Mouse (Mus musculus) heart, embryonic 12.5 days (tissue): ENCODE results near the gene Sdhb. TPM values are rescaled to one million over a fixed set of nuclear protein-coding genes. Genes with fewer than 3 reads are reported as not detected.
A peak's percentile ranks its signal among the peaks of the same experiment; 100 is the strongest.

Experiments
- ATAC-seq: fragments of 200-750 bp; cut with Nextera tagmentation; 2 replicates; pipeline ENCODE4 v1.8.0; 2017; ENCODE audit warnings: moderate TSS enrichment, moderate library complexity; ENCODE audit not compliant: insufficient number of reproducible peaks, low FRiP score
- H3K27ac ChIP-seq: fragments of 300-500 bp; sonication (generic); 2 replicates; pipeline ENCODE4 v1.5.1; 2016; ENCODE audit warnings: mild to moderate bottlenecking, moderate library complexity; ENCODE audit not compliant: poor library complexity, severe bottlenecking
- H3K27me3 ChIP-seq: fragments of 300-500 bp; sonication (generic); replicated peaks from 2 replicates; pipeline ENCODE4 v1.6.1; 2016; ENCODE audit warnings: mild to moderate bottlenecking, moderate library complexity
- H3K36me3 ChIP-seq: fragments of 300-500 bp; sonication (generic); 2 replicates; pipeline ENCODE4 v1.6.1; 2016; ENCODE audit warnings: mild to moderate bottlenecking, moderate library complexity
- H3K4me1 ChIP-seq: fragments of 300-500 bp; sonication (generic); replicated peaks from 2 replicates; pipeline ENCODE4 v1.6.1; 2016; ENCODE audit warnings: mild to moderate bottlenecking
- H3K4me2 ChIP-seq: fragments of 300-500 bp; sonication (generic); 2 replicates; pipeline ENCODE4 v1.6.1; 2016; ENCODE audit warnings: mild to moderate bottlenecking, moderate library complexity
- H3K4me3 ChIP-seq: fragments of 300-500 bp; sonication (generic); 2 replicates; pipeline ENCODE4 v1.5.1; 2016; ENCODE audit warnings: mild to moderate bottlenecking
- H3K9ac ChIP-seq: fragments of 300-500 bp; sonication (generic); 2 replicates; pipeline ENCODE4 v1.6.1; 2016; ENCODE audit warnings: mild to moderate bottlenecking, moderate library complexity
- H3K9me3 ChIP-seq: fragments of 300-500 bp; sonication (generic); replicated peaks from 2 replicates; pipeline ENCODE4 v1.6.1; 2016; ENCODE audit warnings: mild to moderate bottlenecking, moderate library complexity
- WGBS: fragments of 180-500 bp; shearing (Covaris S2); methylation state at CpG from one replicate; pipeline ENCODE4 v1.1.7; 2016; 5-methylcytosine and 5-hydroxymethylcytosine counted together
- polyA plus RNA-seq: library from polyadenylated mRNA; unstranded; fragments of >200 nt; fragmentation: Nextera tagmentation; extraction: Ambion mirVana; gene quantifications from 2 replicates; pipeline ENCODE4 v1.2.1, GENCODE M21; 2016

Sdhb gene
- polyA plus RNA-seq, 1 experiment from 2014 or later: 746 TPM

GRCm38 (mm10) chr4:140949052-140949451, 12.0 kb upstream of the Sdhb start:
- Histone ChIP-seq H3K4me3 (no peak overlapping the region), H3K9me3 (peaks cover 5% of the 10 kb centered on the region; the same call in 1 of the 2 replicates), H3K27me3 (no peaks in the 10 kb centered on the region), H3K27ac (no peak overlapping the region), H3K9ac (no peak overlapping the region), H3K4me2 (no peak overlapping the region), H3K4me1 (peaks cover 13% of the 10 kb centered on the region), H3K36me3 (no peaks in the 10 kb centered on the region)
- no peak for ATAC-seq
- WGBS: 78% methylated on average over 8 of the region's 8 CpGs

GRCm38 (mm10) chr4:140949616-140950015, 11.4 kb upstream of the Sdhb start:
- no peaks in the 10 kb centered on the region for H3K27me3 ChIP-seq
- peaks cover 13% of the 10 kb centered on the region for H3K4me1 ChIP-seq
- no peak for ATAC-seq
- no peak overlapping the region for H3K4me2 ChIP-seq
- no peaks in the 10 kb centered on the region for H3K9me3 ChIP-seq
- H3K9ac ChIP-seq: no peak overlapping the region
- no peak overlapping the region for H3K4me3 ChIP-seq
- 82% methylated on average over 16 of the region's 16 CpGs for WGBS
- no peak overlapping the region for H3K27ac ChIP-seq
- no peaks in the 10 kb centered on the region for H3K36me3 ChIP-seq

DNA sequence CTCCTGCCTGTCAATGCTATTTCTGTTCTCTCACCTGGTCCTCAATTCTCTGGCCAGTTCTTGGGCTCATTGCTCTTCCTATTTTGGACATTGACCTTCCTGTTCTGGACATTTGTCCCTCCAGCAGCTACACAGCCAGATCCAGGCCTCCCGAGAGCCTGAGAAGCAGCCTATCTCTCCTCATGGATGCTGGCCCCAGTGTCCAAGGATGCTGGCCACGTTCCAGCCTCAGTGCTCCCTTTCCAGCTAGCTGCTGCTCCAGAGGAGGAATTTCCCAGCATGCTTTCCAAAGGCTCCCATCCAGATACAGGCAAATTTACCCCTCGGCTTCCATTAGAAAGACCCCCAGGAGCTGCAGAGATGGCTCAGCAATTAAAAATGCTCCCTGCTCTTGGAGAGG, 10.4 kb upstream of the Sdhb start:
- no peak for ATAC-seq
- Histone ChIP-seq H3K4me2 (no peak overlapping the region), H3K9ac (no peak overlapping the region), H3K36me3 (no peaks in the 10 kb centered on the region), H3K9me3 (no peaks in the 10 kb centered on the region), H3K4me3 (no peak overlapping the region), H3K27ac (no peak overlapping the region), H3K4me1 (peaks cover 13% of the 10 kb centered on the region), H3K27me3 (no peaks in the 10 kb centered on the region)
- 55% methylated on average over 3 of the region's 3 CpGs for WGBS

GRCm38 (mm10) chr4:140951861-140952641, 9.0 kb upstream of the Sdhb start:
- Histone ChIP-seq H3K9ac (no peak overlapping the region), H3K4me2 (no peak overlapping the region), H3K4me1 (peaks cover 6% of the 10 kb centered on the region), H3K27me3 (no peaks in the 10 kb centered on the region), H3K9me3 (no peaks in the 10 kb centered on the region), H3K27ac (no peak overlapping the region), H3K4me3 (no peak overlapping the region), H3K36me3 (no peaks in the 10 kb centered on the region)
- WGBS: 80% methylated on average over 18 of the region's 18 CpGs
- ATAC-seq: no peak

GRCm38 (mm10) chr4:140957131-140957702, 3.8 kb upstream of the Sdhb start:
- no peaks in the 10 kb centered on the region for H3K9me3 ChIP-seq
- H3K27ac ChIP-seq: no peak overlapping the region
- WGBS: 10% methylated on average over 17 of the region's 17 CpGs
- no peaks in the 10 kb centered on the region for H3K27me3 ChIP-seq
- ATAC-seq: no peak
- H3K4me2 ChIP-seq: peak overlapping the region; percentile 67
- H3K4me1 ChIP-seq: peaks cover 21% of the 10 kb centered on the region
- no peaks in the 10 kb centered on the region for H3K36me3 ChIP-seq
- H3K4me3 ChIP-seq: peak overlapping the region; percentile 42
- H3K9ac ChIP-seq: peak overlapping the region; percentile 45

DNA sequence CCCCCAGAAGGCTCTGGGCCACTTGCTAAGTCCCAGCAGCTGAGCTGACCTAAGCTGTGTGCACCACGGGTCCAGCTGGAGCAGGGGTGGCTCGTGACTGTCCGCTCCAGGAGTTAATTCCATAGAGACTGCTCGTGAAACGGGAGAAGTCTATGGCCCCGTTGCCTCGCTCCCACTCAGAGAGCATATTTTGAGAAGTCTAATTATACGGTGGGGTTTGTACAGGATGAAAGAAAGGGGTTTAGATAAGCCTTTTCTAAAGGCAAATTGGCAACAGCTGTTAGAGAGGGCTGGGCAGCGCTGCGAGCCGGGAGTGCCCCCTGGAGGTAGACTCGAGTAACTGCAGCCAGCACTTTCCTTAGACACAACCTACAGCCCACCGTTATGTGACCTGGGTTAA, 3.3 kb upstream of the Sdhb start:
- H3K9ac ChIP-seq: peak overlapping the region; percentile 45
- peak overlapping the region; percentile 42 for H3K4me3 ChIP-seq
- no peaks in the 10 kb centered on the region for H3K9me3 ChIP-seq
- 1% methylated on average over 13 of the region's 13 CpGs for WGBS
- H3K27ac ChIP-seq: no peak overlapping the region
- 0 out of 2 replicates have a peak, but pooled peaks have one; percentile 34 for ATAC-seq
- peak overlapping the region; percentile 67 for H3K4me2 ChIP-seq
- H3K4me1 ChIP-seq: peaks cover 26% of the 10 kb centered on the region
- H3K36me3 ChIP-seq: no peaks in the 10 kb centered on the region
- no peaks in the 10 kb centered on the region for H3K27me3 ChIP-seq

GRCm38 (mm10) chr4:140958319-140958718, 2.7 kb upstream of the Sdhb start:
- no peaks in the 10 kb centered on the region for H3K27me3 ChIP-seq
- no peaks in the 10 kb centered on the region for H3K36me3 ChIP-seq
- no peak for ATAC-seq
- H3K27ac ChIP-seq: no peak overlapping the region
- H3K4me3 ChIP-seq: no peak overlapping the region
- H3K4me2 ChIP-seq: no peak overlapping the region
- no peak overlapping the region for H3K9ac ChIP-seq
- 45% methylated on average over 6 of the region's 6 CpGs for WGBS
- no peaks in the 10 kb centered on the region for H3K9me3 ChIP-seq
- H3K4me1 ChIP-seq: peaks cover 32% of the 10 kb centered on the region

- Histone ChIP-seq H3K9ac (no peak overlapping the region), H3K4me3 (no peak overlapping the region), H3K27ac (no peak overlapping the region), H3K27me3 (no peaks in the 10 kb centered on the region), H3K4me2 (no peak overlapping the region), H3K9me3 (no peaks in the 10 kb centered on the region), H3K36me3 (no peaks in the 10 kb centered on the region), H3K4me1 (peaks cover 34% of the 10 kb centered on the region)
- 86% methylated on average over 7 of the region's 7 CpGs for WGBS
- ATAC-seq: no peak
These were observed 1.8 kb upstream of the Sdhb start for GRCm38 (mm10) chr4:140959128-140959679.

GRCm38 (mm10) chr4:140959715-140960479, 1.1 kb upstream of the Sdhb start:
- Histone ChIP-seq H3K4me2 (peak overlapping the region; percentile 91), H3K36me3 (no peaks in the 10 kb centered on the region), H3K4me1 (peaks cover 37% of the 10 kb centered on the region), H3K27ac (peak overlapping the region; percentile 34; the same call in 1 of the 2 replicates), H3K9ac (no peak overlapping the region; the same call in 1 of the 2 replicates), H3K9me3 (no peaks in the 10 kb centered on the region), H3K27me3 (no peaks in the 10 kb centered on the region), H3K4me3 (no peak overlapping the region)
- 77% methylated on average over 10 of the region's 10 CpGs for WGBS
- ATAC-seq: no peak

DNA sequence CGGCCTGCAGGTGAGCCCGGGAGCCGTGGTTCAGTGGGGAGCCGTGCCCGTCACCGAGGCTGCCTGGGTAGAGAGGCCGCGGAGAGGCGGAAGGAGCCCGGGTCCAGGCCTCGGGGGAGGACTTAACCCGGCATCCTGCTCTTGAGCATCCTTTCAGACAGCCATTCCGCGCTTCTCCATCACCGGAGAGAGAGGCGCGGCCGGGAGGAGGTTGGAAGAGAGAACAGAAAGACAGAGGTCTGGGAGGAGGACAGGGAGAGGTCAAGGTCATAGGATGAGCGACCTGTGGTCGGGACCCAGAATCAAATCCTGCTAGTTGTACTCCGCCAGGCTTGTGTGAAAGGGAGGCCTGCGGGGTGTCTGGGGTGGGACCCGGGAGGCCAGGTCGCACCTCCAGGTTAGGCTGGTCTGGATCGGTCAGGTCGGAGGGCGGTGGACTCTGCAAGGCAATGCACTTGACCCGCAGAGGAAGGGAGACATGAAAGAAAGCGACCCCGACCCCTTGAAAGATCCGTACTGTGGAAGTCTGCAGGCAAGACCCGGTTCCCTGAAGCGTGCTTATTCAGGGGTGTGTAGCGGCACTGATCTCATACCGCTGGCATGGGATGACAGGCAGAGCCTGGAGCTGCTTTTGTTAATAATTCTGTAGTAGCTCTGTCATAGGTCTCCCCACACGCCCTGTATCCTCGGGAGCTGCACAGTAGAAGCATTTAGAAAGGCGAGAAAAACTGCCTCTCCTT, 634 bp downstream of the Sdhb start:
- Histone ChIP-seq H3K9me3 (no peaks in the 10 kb centered on the region), H3K36me3 (peaks cover 8% of the 10 kb centered on the region), H3K4me1 (peaks cover 37% of the 10 kb centered on the region), H3K27ac (peak overlapping the region; percentile 85), H3K4me3 (peak overlapping the region; percentile 82), H3K27me3 (no peaks in the 10 kb centered on the region), H3K9ac (peak overlapping the region; percentile 92), H3K4me2 (peak overlapping the region; percentile 91)
- ATAC-seq: peak; percentile 34; the same call in 1 of the 2 replicates
- under 1% methylated on average over 38 of the region's 38 CpGs for WGBS
